Mouse (Mus musculus): ENCODE results near the gene Tbc1d8. TPM values are rescaled to one million over a fixed set of nuclear protein-coding genes. Genes with fewer than 3 reads are reported as not detected.

The Tbc1d8 gene
- polyA plus RNA-seq, 1 experiment from 2014 or later, result 10.0 TPM

- Histone ChIP-seq H3K36me3 (replicated peaks; ENCODE audit: control insufficient read depth, insufficient read depth) (no peaks in the 10 kb centered on the region), H3K9me3 (ENCODE audit: control insufficient read depth, low read length) (no peaks in the 10 kb centered on the region), H3K4me1 (replicated peaks; ENCODE audit: control insufficient read depth, insufficient read depth, low read length) (no peaks in the 10 kb centered on the region), H3K27me3 (ENCODE audit: control insufficient read depth, insufficient read depth, low read length) (no peaks in the 10 kb centered on the region), H3K4me3 (replicated peaks; ENCODE audit: low read length) (no peak overlapping the region), H3K27ac (no peak overlapping the region), H3K9ac (no peak overlapping the region), H3K4me2 (replicated peaks) (no peak overlapping the region)
- DNase-seq (ENCODE audit: low spot score), result no peak
- no peak for ATAC-seq (ENCODE audit: low FRiP score)
- 86% methylated on average over 9 of the region's 9 CpGs for WGBS
Measured at GRCm38 (mm10) chr1:39454108-39454782, 24.3 kb downstream of the Tbc1d8 start.

GRCm38 (mm10) chr1:39452203-39452602, 26.4 kb downstream of the Tbc1d8 start:
- Histone ChIP-seq H3K9ac (no peak overlapping the region), H3K4me2 (replicated peaks) (no peak overlapping the region), H3K27me3 (ENCODE audit: control insufficient read depth, insufficient read depth, low read length) (no peaks in the 10 kb centered on the region), H3K9me3 (ENCODE audit: control insufficient read depth, low read length) (no peaks in the 10 kb centered on the region), H3K36me3 (replicated peaks; ENCODE audit: control insufficient read depth, insufficient read depth) (no peaks in the 10 kb centered on the region), H3K27ac (no peak overlapping the region), H3K4me3 (replicated peaks; ENCODE audit: low read length) (no peak overlapping the region), H3K4me1 (replicated peaks; ENCODE audit: control insufficient read depth, insufficient read depth, low read length) (0 out of 2 replicates have a peak, but pooled peaks cover under 1% of the 10 kb centered on the region)
- 90% methylated on average over 4 of the region's 4 CpGs for WGBS
- DNase-seq (ENCODE audit: low spot score) (no peak), ATAC-seq (ENCODE audit: low FRiP score) (no peak)

GRCm38 (mm10) chr1:39450069-39450728, 28.4 kb downstream of the Tbc1d8 start:
- H3K4me2 ChIP-seq (replicated peaks), result no peak overlapping the region
- no peak overlapping the region for H3K4me3 ChIP-seq (replicated peaks; ENCODE audit: low read length)
- no peaks in the 10 kb centered on the region for H3K9me3 ChIP-seq (ENCODE audit: control insufficient read depth, low read length)
- no peak overlapping the region for H3K9ac ChIP-seq
- H3K36me3 ChIP-seq (replicated peaks; ENCODE audit: control insufficient read depth, insufficient read depth), result no peaks in the 10 kb centered on the region
- ATAC-seq (ENCODE audit: low FRiP score), result no peak
- WGBS, result 61% methylated on average over 6 of the region's 6 CpGs
- no peaks in the 10 kb centered on the region for H3K27me3 ChIP-seq (ENCODE audit: control insufficient read depth, insufficient read depth, low read length)
- DNase-seq (ENCODE audit: low spot score), result no peak
- H3K4me1 ChIP-seq (replicated peaks; ENCODE audit: control insufficient read depth, insufficient read depth, low read length), result peaks cover 14% of the 10 kb centered on the region; the same call in 1 of the 2 replicates
- no peak overlapping the region for H3K27ac ChIP-seq

- no peak for DNase-seq (ENCODE audit: low spot score)
- Histone ChIP-seq H3K4me3 (replicated peaks; ENCODE audit: low read length) (no peak overlapping the region), H3K4me1 (replicated peaks; ENCODE audit: control insufficient read depth, insufficient read depth, low read length) (peaks cover 14% of the 10 kb centered on the region; the same call in 1 of the 2 replicates), H3K9me3 (ENCODE audit: control insufficient read depth, low read length) (no peaks in the 10 kb centered on the region), H3K4me2 (replicated peaks) (no peak overlapping the region), H3K27ac (no peak overlapping the region), H3K36me3 (replicated peaks; ENCODE audit: control insufficient read depth, insufficient read depth) (no peaks in the 10 kb centered on the region), H3K27me3 (ENCODE audit: control insufficient read depth, insufficient read depth, low read length) (no peaks in the 10 kb centered on the region), H3K9ac (no peak overlapping the region)
- 92% methylated on average over 12 of the region's 12 CpGs for WGBS
- ATAC-seq (ENCODE audit: low FRiP score), result no peak
Measured at GRCm38 (mm10) chr1:39449251-39449790, 29.2 kb downstream of the Tbc1d8 start.

GRCm38 (mm10) chr1:39448819-39449218, 29.7 kb downstream of the Tbc1d8 start:
- Histone ChIP-seq H3K4me3 (replicated peaks; ENCODE audit: low read length) (no peak overlapping the region), H3K9me3 (ENCODE audit: control insufficient read depth, low read length) (no peaks in the 10 kb centered on the region), H3K36me3 (replicated peaks; ENCODE audit: control insufficient read depth, insufficient read depth) (no peaks in the 10 kb centered on the region), H3K9ac (no peak overlapping the region), H3K27ac (no peak overlapping the region), H3K27me3 (ENCODE audit: control insufficient read depth, insufficient read depth, low read length) (no peaks in the 10 kb centered on the region), H3K4me2 (replicated peaks) (no peak overlapping the region), H3K4me1 (replicated peaks; ENCODE audit: control insufficient read depth, insufficient read depth, low read length) (peaks cover 14% of the 10 kb centered on the region; the same call in 1 of the 2 replicates)
- no peak for ATAC-seq (ENCODE audit: low FRiP score)
- WGBS, result 94% methylated on average over 5 of the region's 5 CpGs
- no peak for DNase-seq (ENCODE audit: low spot score)

- ATAC-seq (ENCODE audit: low FRiP score), result no peak
- H3K36me3 ChIP-seq (replicated peaks; ENCODE audit: control insufficient read depth, insufficient read depth), result no peaks in the 10 kb centered on the region
- H3K4me3 ChIP-seq (replicated peaks; ENCODE audit: low read length), result no peak overlapping the region
- peaks cover 20% of the 10 kb centered on the region; the same call in 1 of the 2 replicates for H3K4me1 ChIP-seq (replicated peaks; ENCODE audit: control insufficient read depth, insufficient read depth, low read length)
- H3K9me3 ChIP-seq (ENCODE audit: control insufficient read depth, low read length), result no peaks in the 10 kb centered on the region
- no peaks in the 10 kb centered on the region for H3K27me3 ChIP-seq (ENCODE audit: control insufficient read depth, insufficient read depth, low read length)
- H3K4me2 ChIP-seq (replicated peaks), result no peak overlapping the region
- DNase-seq (ENCODE audit: low spot score), result no peak
- no peak overlapping the region for H3K9ac ChIP-seq
- H3K27ac ChIP-seq, result no peak overlapping the region
- 86% methylated on average over 5 of the region's 5 CpGs for WGBS
Measured at GRCm38 (mm10) chr1:39448238-39448637, 30.3 kb downstream of the Tbc1d8 start.

GRCm38 (mm10) chr1:39446178-39446577, 32.4 kb downstream of the Tbc1d8 start:
- H3K27me3 ChIP-seq (ENCODE audit: control insufficient read depth, insufficient read depth, low read length), result no peaks in the 10 kb centered on the region
- H3K4me3 ChIP-seq (replicated peaks; ENCODE audit: low read length), result no peak overlapping the region
- no peak overlapping the region for H3K27ac ChIP-seq
- no peak overlapping the region for H3K4me2 ChIP-seq (replicated peaks)
- no peak overlapping the region for H3K9ac ChIP-seq
- no peak for DNase-seq (ENCODE audit: low spot score)
- no peak for ATAC-seq (ENCODE audit: low FRiP score)
- no peaks in the 10 kb centered on the region for H3K9me3 ChIP-seq (ENCODE audit: control insufficient read depth, low read length)
- no peaks in the 10 kb centered on the region for H3K36me3 ChIP-seq (replicated peaks; ENCODE audit: control insufficient read depth, insufficient read depth)
- peaks cover 20% of the 10 kb centered on the region; the same call in 1 of the 2 replicates for H3K4me1 ChIP-seq (replicated peaks; ENCODE audit: control insufficient read depth, insufficient read depth, low read length)
- WGBS, result 69% methylated on average over 5 of the region's 5 CpGs

GRCm38 (mm10) chr1:39445303-39446050, 33.1 kb downstream of the Tbc1d8 start:
- WGBS, result 85% methylated on average over 20 of the region's 20 CpGs

GRCm38 (mm10) chr1:39443764-39444163, 34.8 kb downstream of the Tbc1d8 start:
- no peak for DNase-seq (ENCODE audit: low spot score)
- H3K4me1 ChIP-seq (replicated peaks; ENCODE audit: control insufficient read depth, insufficient read depth, low read length), result peaks cover 29% of the 10 kb centered on the region; the same call in 1 of the 2 replicates
- H3K36me3 ChIP-seq (replicated peaks; ENCODE audit: control insufficient read depth, insufficient read depth), result no peaks in the 10 kb centered on the region
- no peaks in the 10 kb centered on the region for H3K27me3 ChIP-seq (ENCODE audit: control insufficient read depth, insufficient read depth, low read length)
- no peak overlapping the region for H3K27ac ChIP-seq
- no peaks in the 10 kb centered on the region for H3K9me3 ChIP-seq (ENCODE audit: control insufficient read depth, low read length)
- WGBS, result 66% methylated on average over 8 of the region's 8 CpGs
- H3K4me3 ChIP-seq (replicated peaks; ENCODE audit: low read length), result no peak overlapping the region
- H3K9ac ChIP-seq, result no peak overlapping the region
- no peak for ATAC-seq (ENCODE audit: low FRiP score)
- no peak overlapping the region for H3K4me2 ChIP-seq (replicated peaks)

More at GRCm38 (mm10) chr1:39445303-39446050, 33.1 kb downstream of the Tbc1d8 start:
- no peak overlapping the region for H3K4me2 ChIP-seq (replicated peaks)
- H3K9ac ChIP-seq, result no peak overlapping the region
- no peaks in the 10 kb centered on the region for H3K27me3 ChIP-seq (ENCODE audit: control insufficient read depth, insufficient read depth, low read length)
- DNase-seq (ENCODE audit: low spot score) (no peak), ATAC-seq (ENCODE audit: low FRiP score) (no peak)
- no peak overlapping the region for H3K4me3 ChIP-seq (replicated peaks; ENCODE audit: low read length)
- no peaks in the 10 kb centered on the region for H3K36me3 ChIP-seq (replicated peaks; ENCODE audit: control insufficient read depth, insufficient read depth)
- no peaks in the 10 kb centered on the region for H3K9me3 ChIP-seq (ENCODE audit: control insufficient read depth, low read length)
- peaks cover 20% of the 10 kb centered on the region; the same call in 1 of the 2 replicates for H3K4me1 ChIP-seq (replicated peaks; ENCODE audit: control insufficient read depth, insufficient read depth, low read length)
- no peak overlapping the region for H3K27ac ChIP-seq

Measured in hindbrain, embryonic 14.5 days (tissue).